Mouse (Mus musculus) gonadal fat pad, adult 2 months (tissue): Measurements from ENCODE around the gene Scube3. TPM values are rescaled to one million over a fixed set of nuclear protein-coding genes. Genes with fewer than 3 reads are reported as not detected.
"Not testable (repeated sequence)": the region's sequence is repeated elsewhere in the genome, so short reads cannot be mapped to it uniquely, and the experiment has no call there.

ENCODE experiments used
- DNase-seq: peaks from one replicate; pipeline ENCODE4 v3.0.0-alpha.2; 2012; ENCODE audit warnings: low read depth
- polyA plus RNA-seq: library from polyadenylated mRNA; depleted of rRNA; stranded (reverse); fragments of >200 nt; gene quantifications from 2 replicates; pipeline ENCODE4 v1.2.3, GENCODE M21; 2012; rRNA removed

Gene Scube3
- polyA plus RNA-seq, 1 experiment: 2.1 TPM

DNA sequence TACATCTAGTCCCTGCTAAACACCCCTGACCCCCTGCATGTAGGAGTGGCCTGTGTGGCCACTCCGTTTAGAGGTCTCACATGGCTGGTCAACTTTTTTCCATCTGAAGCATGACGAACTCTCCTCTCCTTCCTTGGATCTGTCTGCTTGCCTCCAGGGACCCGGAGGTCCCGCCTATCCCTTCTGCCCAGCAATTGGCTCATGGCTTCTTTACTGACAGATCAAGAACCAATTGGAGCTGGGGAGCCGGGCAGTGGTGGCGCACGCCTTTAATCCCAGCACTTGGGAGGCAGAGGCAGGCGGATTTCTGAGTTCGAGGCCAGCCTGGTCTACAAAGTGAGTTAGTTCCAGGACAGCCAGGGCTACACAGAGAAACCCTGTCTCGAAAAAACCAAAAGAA lies 80.5 kb downstream of the Scube3 start:
- not testable (repeated sequence) for DNase-seq

DNA sequence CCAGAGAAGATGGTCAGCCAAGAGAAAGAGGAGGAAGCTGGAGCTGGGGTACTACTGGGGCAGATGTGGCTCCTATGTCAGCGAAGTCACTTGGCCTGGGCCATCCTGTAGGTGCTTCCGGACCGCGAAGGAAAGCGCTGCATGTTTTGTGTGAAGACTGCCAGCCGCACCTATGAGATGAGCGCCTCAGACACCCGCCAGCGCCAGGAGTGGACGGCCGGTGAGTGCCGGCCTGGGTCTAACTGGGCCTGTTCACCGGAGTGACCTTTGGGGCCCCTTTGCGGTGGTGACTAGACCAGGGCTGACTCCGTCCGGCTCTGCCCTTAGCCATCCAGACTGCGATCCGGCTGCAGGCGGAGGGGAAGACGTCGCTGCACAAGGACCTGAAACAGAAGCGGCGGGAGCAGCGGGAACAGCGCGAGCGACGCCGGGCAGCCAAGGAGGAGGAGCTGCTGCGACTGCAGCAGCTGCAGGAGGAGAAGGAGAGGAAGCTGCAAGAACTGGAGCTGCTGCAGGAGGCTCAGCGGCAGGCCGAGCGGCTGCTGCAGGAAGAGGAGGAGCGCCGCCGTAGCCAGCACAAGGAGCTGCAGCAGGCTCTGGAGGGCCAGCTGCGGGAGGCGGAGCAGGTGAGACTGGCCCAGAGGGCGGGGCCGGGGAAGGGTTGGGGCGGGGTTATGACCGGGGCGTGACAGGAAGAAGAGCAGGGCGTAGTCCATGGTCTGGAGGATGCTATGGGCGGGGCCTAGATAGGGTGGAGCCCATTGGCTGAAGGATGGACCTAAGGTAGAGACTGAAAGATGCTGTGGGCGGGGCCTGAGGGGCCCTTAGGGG lies 81.8 kb downstream of the Scube3 start:
- no peak for DNase-seq

Other genes starting within 250 kb of the Scube3 start
- 33.1 and 42.5 TPM in 2 replicates for gene Anks1, start 232.8 kb upstream of the Scube3 start, polyA plus RNA-seq
- 12.5 and 14.0 TPM in 2 replicates for gene Taf11, start 232.3 kb upstream of the Scube3 start, polyA plus RNA-seq
- 26.7 and 38.1 TPM in 2 replicates for gene Tcp11, start 61.5 kb upstream of the Scube3 start, polyA plus RNA-seq
- gene Zfp523, start 35.0 kb downstream of the Scube3 start, polyA plus RNA-seq: 81.9 and 85.8 TPM in 2 replicates
- 11.6 and 15.3 TPM in 2 replicates for gene Def6, start 65.6 kb downstream of the Scube3 start, polyA plus RNA-seq
- 40.7 and 42.7 TPM in 2 replicates for gene Ppard, start 90.6 kb downstream of the Scube3 start, polyA plus RNA-seq
- 14.8 and 17.7 TPM in 2 replicates for gene Fance, start 171.4 kb downstream of the Scube3 start, polyA plus RNA-seq
- 1,759 and 1,778 TPM in 2 replicates for gene Rpl10a, start 186.3 kb downstream of the Scube3 start, polyA plus RNA-seq
- 18.8 and 21.1 TPM in 2 replicates for gene Tead3, start 208.7 kb downstream of the Scube3 start, polyA plus RNA-seq
- gene Tulp1, start 223.1 kb downstream of the Scube3 start, polyA plus RNA-seq: 1.3 and 1.7 TPM in 2 replicates